Mouse (Mus musculus) hindbrain, postnatal 0 days (tissue): Measurements from ENCODE around the gene Gda. TPM values are rescaled to one million over a fixed set of nuclear protein-coding genes. Genes with fewer than 3 reads are reported as not detected.

Experiments used
- ATAC-seq: fragments of 200-750 bp; cut with Nextera tagmentation; 2 replicates; pipeline ENCODE4 v1.8.0; 2017; ENCODE audit warnings: mild to moderate bottlenecking, moderate TSS enrichment, moderate library complexity
- DNase-seq: peaks from one replicate; pipeline ENCODE4 v3.0.0-alpha.2; 2015; ENCODE audit warnings: low spot score
- H3K27ac ChIP-seq: fragments of 300-500 bp; sonication (generic); 2 replicates; pipeline ENCODE4 v1.5.1; 2014; ENCODE audit warnings: mild to moderate bottlenecking
- H3K27me3 ChIP-seq: fragments of 300-500 bp; sonication (generic); 2 replicates; pipeline ENCODE4 v1.6.1; 2014; ENCODE audit warnings: low read length, mixed read lengths; ENCODE audit not compliant: insufficient read depth
- H3K36me3 ChIP-seq: fragments of 300-500 bp; sonication (generic); 2 replicates; pipeline ENCODE4 v1.6.1; 2014; ENCODE audit warnings: low read length, mixed read lengths; ENCODE audit not compliant: insufficient read depth
- H3K4me1 ChIP-seq: fragments of 300-500 bp; sonication (generic); 2 replicates; pipeline ENCODE4 v1.6.1; 2014; ENCODE audit warnings: antibody characterized with exemption, low read length, mixed read lengths; ENCODE audit not compliant: insufficient read depth
- H3K4me2 ChIP-seq: fragments of 300-500 bp; sonication (generic); 2 replicates; pipeline ENCODE4 v1.6.1; 2014; ENCODE audit warnings: low read depth, mild to moderate bottlenecking, low read length, moderate library complexity, mixed read lengths
- H3K4me3 ChIP-seq: fragments of 300-500 bp; sonication (generic); 2 replicates; pipeline ENCODE4 v1.5.1; 2014; ENCODE audit warnings: low read length
- H3K9ac ChIP-seq: fragments of 300-500 bp; sonication (generic); replicated peaks from 2 replicates; pipeline ENCODE4 v1.6.1; 2014; ENCODE audit warnings: mild to moderate bottlenecking, low read length, moderate library complexity, mixed read lengths
- H3K9me3 ChIP-seq: fragments of 300-500 bp; sonication (generic); 2 replicates; pipeline ENCODE4 v1.6.1; 2016; ENCODE audit warnings: low read length, mixed read lengths
- CTCF ChIP-seq: IDR thresholded peaks from 2 replicates; pipeline ENCODE4 v1.5.1; 2016; ENCODE audit warnings: antibody characterized with exemption, control low read depth, low read depth
- WGBS: fragments of 180-500 bp; shearing (Covaris S2); extraction: QIAGEN DNeasy Blood & Tissue Kit; methylation state at CpG from one replicate; pipeline ENCODE4 v1.1.7; 2014; 5-methylcytosine and 5-hydroxymethylcytosine counted together
- polyA plus RNA-seq: library from polyadenylated mRNA; unstranded; fragments of >200 nt; fragmentation: Nextera tagmentation; extraction: Ambion mirVana; gene quantifications from 2 replicates; pipeline ENCODE4 v1.2.1, GENCODE M21; 2015
- total RNA-seq: library from RNA; depleted of rRNA; stranded (reverse); fragments of >200 nt; gene quantifications from 2 replicates; pipeline ENCODE4 v1.2.3, GENCODE M21; 2014; rRNA removed

The Gda gene
- total and polyA plus RNA-seq, 2 experiments from 2014 or later, result 0.64 to 2.7 TPM

GRCm38 (mm10) chr19:21368595-21368994, 104.7 kb downstream of the Gda start:
- ATAC-seq (peak; percentile 80), DNase-seq (peak; percentile 43)
- Histone ChIP-seq H3K27me3 (no peaks in the 10 kb centered on the region), H3K27ac (0 out of 2 replicates have a peak overlapping the region, but pooled peaks have one; percentile 2), H3K9ac (no peak overlapping the region), H3K9me3 (no peaks in the 10 kb centered on the region), H3K36me3 (no peaks in the 10 kb centered on the region), H3K4me2 (no peak overlapping the region), H3K4me3 (no peak overlapping the region), H3K4me1 (no peaks in the 10 kb centered on the region)
- no peak for TF ChIP-seq CTCF
- WGBS, result 79% methylated on average over 4 of the region's 4 CpGs

DNA sequence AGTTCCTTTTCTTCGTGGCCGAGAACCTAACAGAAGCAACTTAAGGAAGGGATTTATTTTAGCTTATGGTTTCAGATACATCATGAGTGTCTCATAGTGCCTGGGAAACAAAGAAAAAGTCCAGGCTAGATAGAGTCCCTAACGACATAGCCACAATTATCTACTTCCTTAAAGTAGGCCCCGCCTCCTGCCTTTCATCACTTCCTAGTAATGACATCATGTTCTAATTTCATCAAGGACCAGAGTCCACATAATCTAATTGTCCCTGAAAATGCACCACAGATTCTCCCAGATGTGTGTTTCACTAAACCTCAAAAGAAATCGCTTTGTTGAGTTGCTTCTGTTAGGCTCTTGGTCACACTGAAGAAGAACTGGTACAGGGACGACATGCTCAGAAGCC, 115.5 kb downstream of the Gda start:
- no peaks in the 10 kb centered on the region for H3K27me3 ChIP-seq
- no peak overlapping the region for H3K4me2 ChIP-seq
- H3K36me3 ChIP-seq, result no peaks in the 10 kb centered on the region
- H3K9ac ChIP-seq, result no peak overlapping the region
- no peak overlapping the region for H3K4me3 ChIP-seq
- WGBS, result 92% methylated on average over 6 of the region's 6 CpGs
- no peak overlapping the region for H3K27ac ChIP-seq
- no peaks in the 10 kb centered on the region for H3K9me3 ChIP-seq
- no peak for DNase-seq
- no peak for ATAC-seq
- TF ChIP-seq CTCF, result no peak
- H3K4me1 ChIP-seq, result no peaks in the 10 kb centered on the region

GRCm38 (mm10) chr19:21349634-21350033, 123.6 kb downstream of the Gda start:
- no peaks in the 10 kb centered on the region for H3K9me3 ChIP-seq
- no peaks in the 10 kb centered on the region for H3K36me3 ChIP-seq
- DNase-seq (no peak), ATAC-seq (no peak)
- WGBS, result 67% methylated on average over 6 of the region's 6 CpGs
- H3K4me1 ChIP-seq, result no peaks in the 10 kb centered on the region
- no peak overlapping the region for H3K4me3 ChIP-seq
- TF ChIP-seq CTCF, result no peak
- no peak overlapping the region for H3K27ac ChIP-seq
- no peak overlapping the region for H3K9ac ChIP-seq
- no peaks in the 10 kb centered on the region for H3K27me3 ChIP-seq
- H3K4me2 ChIP-seq, result no peak overlapping the region

- H3K4me2 ChIP-seq, result no peak overlapping the region
- DNase-seq, result no peak
- no peak for TF ChIP-seq CTCF
- 92% methylated on average over 6 of the region's 6 CpGs for WGBS
- H3K27ac ChIP-seq, result no peak overlapping the region
- no peaks in the 10 kb centered on the region for H3K4me1 ChIP-seq
- no peak for ATAC-seq
- no peaks in the 10 kb centered on the region for H3K9me3 ChIP-seq
- no peak overlapping the region for H3K9ac ChIP-seq
- H3K36me3 ChIP-seq, result no peaks in the 10 kb centered on the region
- no peaks in the 10 kb centered on the region for H3K27me3 ChIP-seq
- no peak overlapping the region for H3K4me3 ChIP-seq
Observed at GRCm38 (mm10) chr19:21346646-21347045, 126.6 kb downstream of the Gda start.

Other genes with a start within 250 kb of the Gda start
- gene Zfand5, start 201.2 kb downstream of the Gda start, total RNA-seq, result 83.2 and 90.7 TPM in 2 replicates
- gene Zfand5, start 201.2 kb downstream of the Gda start, polyA plus RNA-seq, result 133 and 137 TPM in 2 replicates
- gene 1110059E24Rik, start 179.5 kb upstream of the Gda start, total RNA-seq, result 19.0 and 20.7 TPM in 2 replicates
- gene 1110059E24Rik, start 179.5 kb upstream of the Gda start, polyA plus RNA-seq, result 52.1 and 53.3 TPM in 2 replicates
- gene Abhd17b, start 179.7 kb upstream of the Gda start, total RNA-seq, result 50.0 and 58.6 TPM in 2 replicates
- 51.9 and 55.5 TPM in 2 replicates for gene Abhd17b, start 179.7 kb upstream of the Gda start, polyA plus RNA-seq